Mouse (Mus musculus): Measurements from ENCODE around the gene Ablim1. TPM values are rescaled to one million over a fixed set of nuclear protein-coding genes. Genes with fewer than 3 reads are reported as not detected.
A peak's percentile ranks its signal among the peaks of the same experiment; 100 is the strongest.

The Ablim1 gene
- polyA plus RNA-seq, 1 experiment from 2014 or later: 41.9 TPM

GRCm38 (mm10) chr19:57128037-57128436, 186.7 kb downstream of the Ablim1 start:
- Histone ChIP-seq H3K9me3 (no peaks in the 10 kb centered on the region), H3K4me1 (peaks cover 50% of the 10 kb centered on the region), H3K4me3 (no peak overlapping the region), H3K27me3 (ENCODE audit: insufficient read depth, poor library complexity, severe bottlenecking) (no peaks in the 10 kb centered on the region; the same call in 1 of the 2 replicates), H3K27ac (peak overlapping the region; percentile 52; the same call in 1 of the 2 replicates), H3K36me3 (peaks cover 46% of the 10 kb centered on the region)
- WGBS: 74% methylated on average over 6 of the region's 6 CpGs
- no peak for DNase-seq (ENCODE audit: low spot score)

- no peak overlapping the region for H3K27ac ChIP-seq
- WGBS: 90% methylated on average over 5 of the region's 5 CpGs
- no peak for DNase-seq (ENCODE audit: low spot score)
These were observed 187.2 kb downstream of the Ablim1 start for GRCm38 (mm10) chr19:57127523-57127922.

GRCm38 (mm10) chr19:57126950-57127349, 187.8 kb downstream of the Ablim1 start:
- H3K27ac ChIP-seq: no peak overlapping the region
- no peaks in the 10 kb centered on the region; the same call in 1 of the 2 replicates for H3K27me3 ChIP-seq (ENCODE audit: insufficient read depth, poor library complexity, severe bottlenecking)
- H3K36me3 ChIP-seq: peaks cover 46% of the 10 kb centered on the region
- peaks cover 39% of the 10 kb centered on the region for H3K4me1 ChIP-seq
- H3K4me3 ChIP-seq: no peak overlapping the region
- no peak for DNase-seq (ENCODE audit: low spot score)
- 40% methylated on average over 10 of the region's 10 CpGs for WGBS
- no peaks in the 10 kb centered on the region for H3K9me3 ChIP-seq

More at GRCm38 (mm10) chr19:57127523-57127922, 187.2 kb downstream of the Ablim1 start:
- no peaks in the 10 kb centered on the region for H3K9me3 ChIP-seq
- H3K4me1 ChIP-seq: peaks cover 45% of the 10 kb centered on the region
- H3K4me3 ChIP-seq: no peak overlapping the region
- peaks cover 46% of the 10 kb centered on the region for H3K36me3 ChIP-seq
- no peaks in the 10 kb centered on the region; the same call in 1 of the 2 replicates for H3K27me3 ChIP-seq (ENCODE audit: insufficient read depth, poor library complexity, severe bottlenecking)

- Histone ChIP-seq H3K4me1 (peaks cover 47% of the 10 kb centered on the region), H3K27ac (no peak overlapping the region), H3K4me3 (no peak overlapping the region), H3K27me3 (ENCODE audit: insufficient read depth, poor library complexity, severe bottlenecking) (no peaks in the 10 kb centered on the region; the same call in 1 of the 2 replicates), H3K9me3 (no peaks in the 10 kb centered on the region), H3K36me3 (peaks cover 29% of the 10 kb centered on the region)
- WGBS: 56% methylated on average over 4 of the region's 4 CpGs
- no peak for DNase-seq (ENCODE audit: low spot score)
These were observed 189.8 kb downstream of the Ablim1 start for GRCm38 (mm10) chr19:57124906-57125305.

GRCm38 (mm10) chr19:57124138-57124519, 190.6 kb downstream of the Ablim1 start:
- no peaks in the 10 kb centered on the region; the same call in 1 of the 2 replicates for H3K27me3 ChIP-seq (ENCODE audit: insufficient read depth, poor library complexity, severe bottlenecking)
- peaks cover 29% of the 10 kb centered on the region for H3K36me3 ChIP-seq
- 68% methylated on average over 2 of the region's 2 CpGs for WGBS
- peaks cover 48% of the 10 kb centered on the region for H3K4me1 ChIP-seq
- H3K9me3 ChIP-seq: no peaks in the 10 kb centered on the region
- peak overlapping the region; percentile 72 for H3K27ac ChIP-seq
- no peak overlapping the region for H3K4me3 ChIP-seq
- DNase-seq (ENCODE audit: low spot score): no peak

- no peak for DNase-seq (ENCODE audit: low spot score)
- Histone ChIP-seq H3K9me3 (no peaks in the 10 kb centered on the region), H3K4me3 (no peak overlapping the region), H3K36me3 (peaks cover 29% of the 10 kb centered on the region), H3K27ac (peak overlapping the region; percentile 72), H3K27me3 (ENCODE audit: insufficient read depth, poor library complexity, severe bottlenecking) (no peaks in the 10 kb centered on the region; the same call in 1 of the 2 replicates), H3K4me1 (peaks cover 49% of the 10 kb centered on the region)
- WGBS: 58% methylated on average over 11 of the region's 11 CpGs
These were observed 191.1 kb downstream of the Ablim1 start for GRCm38 (mm10) chr19:57123503-57124137.

- H3K27me3 ChIP-seq (ENCODE audit: insufficient read depth, poor library complexity, severe bottlenecking): no peaks in the 10 kb centered on the region
- no peak overlapping the region for H3K4me3 ChIP-seq
- H3K36me3 ChIP-seq: peaks cover 29% of the 10 kb centered on the region
- peaks cover 55% of the 10 kb centered on the region for H3K4me1 ChIP-seq
- H3K27ac ChIP-seq: no peak overlapping the region
- WGBS: 77% methylated on average over 3 of the region's 3 CpGs
- no peak for DNase-seq (ENCODE audit: low spot score)
- no peaks in the 10 kb centered on the region for H3K9me3 ChIP-seq
These were observed 192.5 kb downstream of the Ablim1 start for GRCm38 (mm10) chr19:57122261-57122660.

- 77% methylated on average over 4 of the region's 4 CpGs for WGBS
- Histone ChIP-seq H3K36me3 (peaks cover 20% of the 10 kb centered on the region; the same call in 1 of the 2 replicates), H3K9me3 (no peaks in the 10 kb centered on the region), H3K4me1 (peaks cover 64% of the 10 kb centered on the region), H3K27ac (no peak overlapping the region), H3K4me3 (no peak overlapping the region), H3K27me3 (ENCODE audit: insufficient read depth, poor library complexity, severe bottlenecking) (no peaks in the 10 kb centered on the region)
- DNase-seq (ENCODE audit: low spot score): no peak
These were observed 193.7 kb downstream of the Ablim1 start for GRCm38 (mm10) chr19:57121036-57121435.

- peak overlapping the region; percentile 87 for H3K27ac ChIP-seq
- 65% methylated on average over 3 of the region's 3 CpGs for WGBS
- no peaks in the 10 kb centered on the region for H3K9me3 ChIP-seq
- peak overlapping the region; percentile 53; the same call in 1 of the 2 replicates for H3K4me3 ChIP-seq
- peaks cover 24% of the 10 kb centered on the region for H3K36me3 ChIP-seq
- peaks cover 77% of the 10 kb centered on the region for H3K4me1 ChIP-seq
- DNase-seq (ENCODE audit: low spot score): no peak
- no peaks in the 10 kb centered on the region for H3K27me3 ChIP-seq (ENCODE audit: insufficient read depth, poor library complexity, severe bottlenecking)
These were observed 195.1 kb downstream of the Ablim1 start for GRCm38 (mm10) chr19:57119661-57120060.

GRCm38 (mm10) chr19:57118785-57119565, 195.7 kb downstream of the Ablim1 start:
- Histone ChIP-seq H3K27me3 (ENCODE audit: insufficient read depth, poor library complexity, severe bottlenecking) (no peaks in the 10 kb centered on the region), H3K4me3 (peak overlapping the region; percentile 53), H3K4me1 (peaks cover 78% of the 10 kb centered on the region), H3K9me3 (no peaks in the 10 kb centered on the region), H3K36me3 (peaks cover 29% of the 10 kb centered on the region), H3K27ac (peak overlapping the region; percentile 87)
- WGBS: 51% methylated on average over 22 of the region's 22 CpGs
- peak; percentile 88 for DNase-seq (ENCODE audit: low spot score)

- H3K27me3 ChIP-seq (ENCODE audit: insufficient read depth, poor library complexity, severe bottlenecking): no peaks in the 10 kb centered on the region
- DNase-seq (ENCODE audit: low spot score): no peak
- peak overlapping the region; percentile 53 for H3K4me3 ChIP-seq
- 0 out of 2 replicates have a peak overlapping the region, but pooled peaks have one; percentile 87 for H3K27ac ChIP-seq
- H3K36me3 ChIP-seq: peaks cover 20% of the 10 kb centered on the region
- peaks cover 70% of the 10 kb centered on the region for H3K4me1 ChIP-seq
- H3K9me3 ChIP-seq: no peaks in the 10 kb centered on the region
- WGBS: 32% methylated on average over 6 of the region's 6 CpGs
These were observed 197.0 kb downstream of the Ablim1 start for GRCm38 (mm10) chr19:57117751-57118150.

GRCm38 (mm10) chr19:57116871-57117501, 197.7 kb downstream of the Ablim1 start:
- Histone ChIP-seq H3K27me3 (ENCODE audit: insufficient read depth, poor library complexity, severe bottlenecking) (no peaks in the 10 kb centered on the region), H3K36me3 (peaks cover 12% of the 10 kb centered on the region), H3K9me3 (no peaks in the 10 kb centered on the region), H3K4me3 (peak overlapping the region; percentile 53), H3K4me1 (peaks cover 77% of the 10 kb centered on the region), H3K27ac (peak overlapping the region; percentile 76)
- no peak for DNase-seq (ENCODE audit: low spot score)
- WGBS: 0% methylated on average over 7 of the region's 7 CpGs
